Mouse (Mus musculus) midbrain, embryonic 14.5 days (tissue): Measurements from ENCODE around the gene Zfp503. TPM values are rescaled to one million over a fixed set of nuclear protein-coding genes. Genes with fewer than 3 reads are reported as not detected.

Experiments
- ATAC-seq: fragments of 200-750 bp; cut with Nextera tagmentation; 2 replicates; pipeline ENCODE4 v1.8.0; 2017; ENCODE audit warnings: moderate number of reproducible peaks, moderate library complexity; ENCODE audit not compliant: low FRiP score, low TSS enrichment
- DNase-seq: peaks from one replicate; pipeline ENCODE4 v3.0.0-alpha.2; 2015
- H3K27ac ChIP-seq: fragments of 300-500 bp; sonication (generic); replicated peaks from 2 replicates; pipeline ENCODE4 v1.5.1; 2014; ENCODE audit warnings: mild to moderate bottlenecking, low read depth, low read length, moderate library complexity
- H3K27me3 ChIP-seq: fragments of 300-500 bp; sonication (generic); 2 replicates; pipeline ENCODE4 v1.6.1; 2014; ENCODE audit warnings: low read length, control low read depth, mixed read lengths; ENCODE audit not compliant: control insufficient read depth, insufficient read depth
- H3K36me3 ChIP-seq: fragments of 300-500 bp; sonication (generic); 2 replicates; pipeline ENCODE4 v1.6.1; 2014; ENCODE audit warnings: low read length, control low read depth; ENCODE audit not compliant: control insufficient read depth, insufficient read depth
- H3K4me1 ChIP-seq: fragments of 300-500 bp; sonication (generic); 2 replicates; pipeline ENCODE4 v1.6.1; 2014; ENCODE audit warnings: mild to moderate bottlenecking, antibody characterized with exemption, low read length, control low read depth; ENCODE audit not compliant: control insufficient read depth, insufficient read depth
- H3K4me2 ChIP-seq: fragments of 300-500 bp; sonication (generic); 2 replicates; pipeline ENCODE4 v1.6.1; 2014; ENCODE audit warnings: mild to moderate bottlenecking, low read length, moderate library complexity
- H3K4me3 ChIP-seq: fragments of 300-500 bp; sonication (generic); replicated peaks from 2 replicates; pipeline ENCODE4 v1.5.1; 2014; ENCODE audit warnings: low read depth, low read length
- H3K9ac ChIP-seq: fragments of 300-500 bp; sonication (generic); replicated peaks from 2 replicates; pipeline ENCODE4 v1.6.1; 2014; ENCODE audit warnings: mild to moderate bottlenecking, low read length, moderate library complexity
- H3K9me3 ChIP-seq: fragments of 300-500 bp; sonication (generic); 2 replicates; pipeline ENCODE4 v1.6.1; 2016; ENCODE audit warnings: low read length, control low read depth, mixed read lengths; ENCODE audit not compliant: control insufficient read depth
- WGBS: fragments of 180-500 bp; shearing (Covaris S2); extraction: QIAGEN DNeasy Blood & Tissue Kit; methylation state at CpG from one replicate; pipeline ENCODE4 v1.1.7; 2014; 5-methylcytosine and 5-hydroxymethylcytosine counted together
- polyA plus RNA-seq: library from polyadenylated mRNA; unstranded; fragments of >200 nt; fragmentation: Nextera tagmentation; extraction: Ambion mirVana; gene quantifications from 2 replicates; pipeline ENCODE4 v1.2.1, GENCODE M21; 2014

Gene Zfp503
- polyA plus RNA-seq, 1 experiment from 2014 or later = 4.4 TPM

DNA sequence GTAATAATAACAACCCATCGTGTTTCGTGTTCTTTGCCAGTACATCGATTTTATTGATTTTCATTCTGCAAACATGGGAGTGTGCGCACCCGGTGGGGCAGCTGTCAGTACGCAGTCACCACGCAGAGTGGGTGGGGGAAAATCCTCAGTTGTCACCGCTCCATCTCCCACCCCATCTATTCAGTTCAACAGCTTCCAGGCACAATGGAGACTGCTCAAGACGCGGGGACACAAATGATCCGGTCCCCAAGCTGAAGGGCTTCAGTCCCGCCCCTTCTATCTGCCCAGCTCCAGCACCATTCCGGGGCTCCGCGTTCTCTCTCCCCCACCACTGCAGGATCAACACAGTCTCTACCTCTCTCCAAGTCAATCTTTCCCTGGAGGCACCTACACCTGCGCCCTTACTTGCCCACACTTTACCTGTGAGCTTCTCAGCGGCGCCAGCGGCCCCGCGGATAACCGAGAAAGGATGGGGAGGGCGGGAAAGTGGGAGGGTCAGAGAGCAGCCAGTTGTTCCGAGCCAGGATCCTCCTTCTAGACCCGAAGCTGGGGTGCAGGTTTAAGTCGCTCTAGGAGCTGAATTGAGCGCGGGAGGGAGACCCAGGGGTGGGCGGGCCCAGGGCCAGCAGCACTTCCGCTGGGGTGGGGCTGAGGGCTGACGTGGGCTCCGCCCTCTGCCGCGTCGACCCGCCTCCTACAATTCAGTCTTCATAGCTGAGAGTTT lies 5.8 kb upstream of the Zfp503 start:
- peaks cover 43% of the 10 kb centered on the region for H3K27me3 ChIP-seq
- under 1% methylated on average over 36 of the region's 36 CpGs for WGBS

DNA sequence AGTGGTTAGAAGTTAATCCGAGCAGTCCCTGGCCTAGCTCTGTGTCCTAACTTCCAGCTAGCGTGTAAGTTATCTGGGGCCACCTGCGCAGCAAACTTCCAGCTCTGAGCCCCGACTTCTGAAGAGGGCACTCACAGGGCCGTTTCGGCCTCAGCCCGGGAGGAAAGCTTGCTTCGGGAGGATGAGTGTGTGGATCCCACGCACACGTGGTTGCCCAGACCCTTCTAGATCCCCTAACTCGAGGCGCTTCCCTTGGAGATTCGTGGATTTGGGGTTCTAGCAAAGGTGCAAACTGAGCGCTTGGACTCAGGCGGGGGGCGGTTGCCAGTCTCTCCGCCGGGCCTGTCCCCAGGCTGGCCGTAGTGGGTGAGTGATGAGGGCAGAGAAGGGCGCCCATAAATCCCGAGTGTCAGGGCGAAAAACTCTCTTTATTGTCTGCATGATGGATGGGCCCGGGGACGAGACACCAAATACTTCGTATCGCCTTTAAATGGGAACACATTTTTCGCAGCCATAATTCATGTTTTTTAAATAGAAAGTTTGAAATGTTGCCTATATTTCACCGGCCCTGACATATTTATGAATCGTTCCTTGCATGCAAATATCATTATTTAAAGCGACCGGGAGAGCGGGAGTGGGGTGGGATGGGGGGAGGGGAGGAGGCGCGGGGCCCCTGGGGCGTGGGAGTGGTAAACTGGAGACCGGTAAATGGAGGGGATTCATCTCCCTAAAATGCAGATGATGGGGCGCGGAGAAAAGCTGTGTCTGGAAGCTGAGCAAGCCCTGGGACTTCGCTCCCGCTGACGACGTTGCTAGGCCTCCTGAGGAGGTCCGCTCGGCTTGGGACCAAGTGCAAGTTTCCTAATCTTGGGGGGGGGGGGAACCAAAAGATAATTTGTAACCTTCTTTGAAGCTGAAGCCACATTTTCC lies 4.9 kb upstream of the Zfp503 start:
- H3K9ac ChIP-seq = peak overlapping the region; percentile 49; the same call in 1 of the 2 replicates
- H3K36me3 ChIP-seq = no peaks in the 10 kb centered on the region
- no peak overlapping the region for H3K27ac ChIP-seq
- peak overlapping the region; percentile 45 for H3K4me3 ChIP-seq
- H3K4me2 ChIP-seq = peak overlapping the region; percentile 71
- H3K9me3 ChIP-seq = no peaks in the 10 kb centered on the region
- 2% methylated on average over 44 of the region's 44 CpGs for WGBS
- peaks cover 43% of the 10 kb centered on the region for H3K27me3 ChIP-seq
- ATAC-seq (no peak), DNase-seq (peak; percentile 62)
- peaks cover 26% of the 10 kb centered on the region for H3K4me1 ChIP-seq

More for the DNA sequence above, 5.8 kb upstream of the Zfp503 start:
- Histone ChIP-seq H3K4me1 (peaks cover 26% of the 10 kb centered on the region), H3K9me3 (no peaks in the 10 kb centered on the region), H3K9ac (peak overlapping the region; percentile 49), H3K27ac (peak overlapping the region; percentile 53; the same call in 1 of the 2 replicates), H3K36me3 (no peaks in the 10 kb centered on the region), H3K4me3 (peak overlapping the region; percentile 45), H3K4me2 (peak overlapping the region; percentile 71)
- peak; percentile 78 for DNase-seq
- ATAC-seq = peak; percentile 32; the same call in 1 of the 2 replicates

DNA sequence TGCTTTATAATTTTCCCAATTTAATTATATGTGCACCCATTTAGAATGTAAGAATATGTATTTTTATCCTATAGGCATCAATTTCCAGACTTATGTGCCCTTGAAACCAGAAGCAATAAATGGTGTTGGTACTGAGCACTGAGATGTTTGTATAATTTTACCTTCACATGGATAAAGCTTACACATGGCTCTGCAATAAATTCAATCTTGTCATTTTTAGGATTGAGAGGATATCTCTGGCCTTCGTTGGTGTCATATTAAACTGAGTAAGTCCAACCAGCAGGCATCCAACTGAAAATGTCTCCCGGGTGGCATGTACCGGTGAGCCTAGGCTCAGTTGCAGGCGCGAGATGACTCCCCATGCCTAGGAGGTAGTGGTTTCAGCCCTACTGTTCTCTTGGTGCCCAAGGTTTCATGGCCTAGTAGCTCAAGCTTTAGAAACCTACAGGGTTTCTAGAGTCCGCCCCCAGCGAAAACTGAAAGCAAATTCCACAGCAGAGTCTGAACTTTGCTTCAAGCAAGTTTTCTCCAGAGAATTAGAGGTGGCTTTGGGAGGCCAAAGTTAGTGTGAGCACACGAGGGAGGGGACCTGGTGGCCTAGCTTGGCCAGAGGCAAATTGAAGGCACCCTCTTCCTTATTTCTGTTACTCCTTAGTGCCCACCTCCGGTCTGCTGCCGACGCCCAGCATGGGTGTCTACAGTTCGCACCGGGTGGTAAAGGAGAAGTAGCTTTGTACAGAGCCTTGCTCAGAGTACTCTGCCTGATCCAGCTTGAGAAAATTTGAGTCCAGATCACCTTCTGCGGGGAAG lies 4.1 kb upstream of the Zfp503 start:
- Histone ChIP-seq H3K27me3 (peaks cover 43% of the 10 kb centered on the region), H3K9ac (no peak overlapping the region), H3K27ac (no peak overlapping the region), H3K4me3 (peak overlapping the region; percentile 45), H3K36me3 (no peaks in the 10 kb centered on the region), H3K4me2 (peak overlapping the region; percentile 71), H3K4me1 (peaks cover 33% of the 10 kb centered on the region), H3K9me3 (no peaks in the 10 kb centered on the region)
- peak; percentile 40 for DNase-seq
- ATAC-seq = no peak
- 20% methylated on average over 14 of the region's 14 CpGs for WGBS

DNA sequence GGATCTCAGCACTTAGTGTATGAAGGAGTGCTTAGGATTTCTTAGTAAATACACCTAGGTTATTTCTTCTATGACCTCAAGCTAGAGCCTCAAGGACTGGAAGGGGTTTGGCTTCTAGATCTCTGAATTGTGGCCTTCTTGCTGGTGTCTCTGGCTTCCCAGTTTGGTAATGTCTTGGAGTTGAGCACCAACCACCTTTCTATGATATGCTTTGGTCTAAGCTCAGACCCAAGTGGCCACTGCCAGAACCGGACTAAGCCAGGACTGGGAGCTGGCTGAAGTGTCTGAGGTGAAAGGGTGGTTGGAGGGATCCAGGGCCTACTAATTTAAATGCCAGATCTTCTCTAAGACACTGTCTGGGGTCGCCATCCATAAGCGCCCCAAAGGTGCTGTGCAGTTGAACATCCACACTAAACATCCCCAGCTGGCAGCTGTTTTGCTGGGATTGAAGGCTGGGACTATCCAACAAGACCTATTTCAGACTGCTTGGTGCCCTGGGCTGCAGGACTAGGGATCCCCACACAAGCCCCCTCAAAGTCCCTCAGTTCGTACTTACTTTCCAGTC lies 3.0 kb upstream of the Zfp503 start:
- 44% methylated on average over 4 of the region's 4 CpGs for WGBS
- H3K27me3 ChIP-seq = peaks cover 43% of the 10 kb centered on the region

DNA sequence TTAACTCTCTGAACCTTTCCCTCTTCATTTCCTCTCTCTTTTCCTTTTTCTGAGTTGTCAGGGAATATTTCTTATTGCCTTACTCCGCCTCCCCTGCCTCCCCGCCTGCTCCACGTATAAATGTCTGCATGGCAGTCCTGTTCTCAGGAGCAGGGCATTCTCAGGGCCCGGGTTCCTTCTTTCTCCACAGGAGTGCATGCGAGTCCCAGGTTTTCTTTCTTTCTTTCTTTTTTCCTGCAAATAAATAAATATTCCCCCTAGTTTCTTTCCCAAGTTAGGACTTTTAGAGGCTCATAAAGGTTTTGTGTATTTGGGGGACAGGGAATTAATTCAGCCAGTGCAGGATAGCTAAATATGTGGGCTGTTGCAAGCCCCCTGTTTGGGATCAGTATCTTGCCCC lies 2.5 kb upstream of the Zfp503 start:
- no peaks in the 10 kb centered on the region for H3K9me3 ChIP-seq
- H3K27me3 ChIP-seq = peaks cover 43% of the 10 kb centered on the region
- H3K4me1 ChIP-seq = peaks cover 36% of the 10 kb centered on the region
- ATAC-seq (no peak), DNase-seq (peak; percentile 56)
- H3K9ac ChIP-seq = no peak overlapping the region
- H3K36me3 ChIP-seq = no peaks in the 10 kb centered on the region
- H3K4me2 ChIP-seq = peak overlapping the region; percentile 88
- no peak overlapping the region for H3K27ac ChIP-seq
- H3K4me3 ChIP-seq = no peak overlapping the region
- 11% methylated on average over 5 of the region's 5 CpGs for WGBS

More for the DNA sequence above, 3.0 kb upstream of the Zfp503 start:
- peaks cover 33% of the 10 kb centered on the region for H3K4me1 ChIP-seq
- no peaks in the 10 kb centered on the region for H3K36me3 ChIP-seq
- no peak overlapping the region for H3K27ac ChIP-seq
- no peak overlapping the region for H3K9ac ChIP-seq
- DNase-seq (no peak), ATAC-seq (no peak)
- H3K4me3 ChIP-seq = no peak overlapping the region
- H3K4me2 ChIP-seq = peak overlapping the region; percentile 88
- H3K9me3 ChIP-seq = no peaks in the 10 kb centered on the region

DNA sequence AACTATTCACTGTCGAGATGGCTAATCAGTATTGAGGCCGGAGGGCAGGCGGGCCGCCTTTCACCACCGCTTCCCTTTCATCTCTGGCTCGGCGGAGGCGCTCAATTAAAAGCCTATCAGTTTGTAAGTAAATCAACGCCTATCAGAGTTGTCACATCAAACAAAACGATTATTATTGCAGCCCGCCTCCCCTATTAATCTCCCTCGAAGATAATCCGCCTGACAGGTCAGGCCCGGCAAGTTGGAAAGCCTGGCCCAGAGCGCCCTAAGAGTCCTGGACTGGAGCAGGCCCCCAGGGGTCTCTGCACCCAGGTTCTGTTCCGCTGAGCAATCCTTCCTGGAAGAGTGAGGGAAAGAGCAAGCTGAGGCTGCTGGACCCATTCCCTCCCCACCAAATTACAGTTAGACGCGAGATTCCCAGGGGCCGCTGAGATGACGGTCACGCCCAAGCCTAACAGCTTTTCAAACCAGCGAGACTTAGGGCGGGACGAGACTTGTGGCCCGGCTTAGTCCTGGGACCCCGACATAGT lies 1.9 kb upstream of the Zfp503 start:
- peaks cover 38% of the 10 kb centered on the region for H3K27me3 ChIP-seq
- H3K9ac ChIP-seq = 0 out of 2 replicates have a peak overlapping the region, but pooled peaks have one; percentile 20
- no peaks in the 10 kb centered on the region for H3K36me3 ChIP-seq
- peaks cover 36% of the 10 kb centered on the region for H3K4me1 ChIP-seq
- H3K4me3 ChIP-seq = peak overlapping the region; percentile 77
- peak; percentile 77 for DNase-seq
- WGBS = under 1% methylated on average over 26 of the region's 26 CpGs
- H3K27ac ChIP-seq = no peak overlapping the region
- no peak for ATAC-seq
- peak overlapping the region; percentile 88 for H3K4me2 ChIP-seq
- no peaks in the 10 kb centered on the region for H3K9me3 ChIP-seq

DNA sequence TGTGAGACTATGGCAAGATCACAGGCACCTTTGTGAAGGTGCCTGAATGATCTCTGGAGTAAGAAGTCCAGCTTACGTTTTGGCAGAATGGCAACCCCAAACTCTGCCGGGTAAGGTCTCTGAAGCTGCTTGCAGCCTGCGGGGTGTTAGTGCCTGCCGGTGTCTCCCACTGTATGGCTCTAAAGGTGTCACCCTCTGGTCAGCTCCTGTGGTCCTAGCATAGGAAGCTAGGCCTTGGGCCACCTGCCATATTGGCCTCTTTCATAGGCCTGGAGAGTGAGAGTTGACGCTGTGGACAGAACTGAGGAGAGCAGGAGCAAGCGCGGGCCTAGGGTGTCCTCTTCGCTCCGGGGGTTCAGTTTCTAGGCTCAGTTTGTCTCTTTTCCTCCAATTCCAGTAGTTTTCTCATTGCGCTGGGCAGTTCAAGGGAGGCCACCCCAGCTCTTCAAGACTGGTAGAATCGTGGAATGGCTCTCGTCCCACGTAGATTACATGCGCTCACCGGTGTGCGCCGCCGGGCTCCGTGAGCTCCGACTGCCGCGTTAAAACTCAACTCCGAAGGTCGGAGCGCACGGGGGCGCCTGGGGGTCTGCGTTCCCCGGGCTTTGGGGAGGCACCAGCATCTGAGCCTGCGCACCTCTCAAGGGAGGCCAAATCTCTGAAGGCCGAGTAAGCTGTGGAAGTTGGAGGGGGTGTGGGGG lies 1.1 kb upstream of the Zfp503 start:
- under 1% methylated on average over 31 of the region's 31 CpGs for WGBS
- Histone ChIP-seq H3K9ac (peak overlapping the region; percentile 27; the same call in 1 of the 2 replicates), H3K36me3 (peaks cover under 1% of the 10 kb centered on the region; the same call in 1 of the 2 replicates), H3K4me1 (peaks cover 38% of the 10 kb centered on the region), H3K27ac (peak overlapping the region; percentile 55; the same call in 1 of the 2 replicates), H3K4me3 (peak overlapping the region; percentile 77), H3K4me2 (peak overlapping the region; percentile 88), H3K27me3 (peaks cover 35% of the 10 kb centered on the region), H3K9me3 (no peaks in the 10 kb centered on the region)
- peak; percentile 70 for DNase-seq
- no peak for ATAC-seq
